Mouse (Mus musculus) brain, embryonic 14.5 days (tissue): ENCODE measurements around the gene Prkar1a.

ENCODE experiments used
- CTCF ChIP-seq: fragments of 200-500 bp; IDR thresholded peaks from 2 replicates; pipeline ENCODE4 v1.5.1; 2012; ENCODE audit warnings: inconsistent platforms, mild to moderate bottlenecking, moderate library complexity, borderline replicate concordance; ENCODE audit not compliant: insufficient read depth, insufficient read length; ENCODE audit errors: extremely low read depth
- POLR2A ChIP-seq: fragments of 200-500 bp; IDR thresholded peaks from 2 replicates; pipeline ENCODE4 v1.6.1; 2012; ENCODE audit warnings: mild to moderate bottlenecking, inconsistent platforms, borderline replicate concordance; ENCODE audit not compliant: poor library complexity, insufficient read depth, insufficient read length, severe bottlenecking; ENCODE audit errors: extremely low read depth

- TF ChIP-seq CTCF, result peak; percentile 47; the same call in 1 of the 2 replicates
- no peak for TF ChIP-seq POLR2A
Measured at GRCm38 (mm10) chr11:109627648-109628047, 21.6 kb upstream of the Prkar1a start.
